Mouse (Mus musculus) forebrain, postnatal 0 days (tissue): Measurements from ENCODE around the gene Kcnh4. TPM values are rescaled to one million over a fixed set of nuclear protein-coding genes. Genes with fewer than 3 reads are reported as not detected.

Experiments
- ATAC-seq: fragments of 200-750 bp; cut with Nextera tagmentation; 2 replicates; pipeline ENCODE4 v1.8.0; 2017; ENCODE audit warnings: mild to moderate bottlenecking, moderate library complexity
- DNase-seq: peaks from one replicate; pipeline ENCODE4 v3.0.0-alpha.2; 2015
- H3K27ac ChIP-seq: fragments of 300-500 bp; sonication (generic); 2 replicates; pipeline ENCODE4 v1.5.1; 2014; ENCODE audit warnings: low read depth, mild to moderate bottlenecking, antibody characterized with exemption, low read length, moderate library complexity, mixed read lengths
- H3K27me3 ChIP-seq: fragments of 300-500 bp; sonication (generic); 2 replicates; pipeline ENCODE4 v1.6.1; 2014; ENCODE audit warnings: mild to moderate bottlenecking, low read length, mixed read lengths; ENCODE audit not compliant: insufficient read depth
- H3K36me3 ChIP-seq: fragments of 300-500 bp; sonication (generic); 2 replicates; pipeline ENCODE4 v1.6.1; 2014; ENCODE audit warnings: mild to moderate bottlenecking, moderate library complexity; ENCODE audit not compliant: insufficient read depth
- H3K4me1 ChIP-seq: fragments of 300-500 bp; sonication (generic); 2 replicates; pipeline ENCODE4 v1.6.1; 2014; ENCODE audit warnings: antibody characterized with exemption; ENCODE audit not compliant: insufficient read depth
- H3K4me2 ChIP-seq: fragments of 300-500 bp; sonication (generic); 2 replicates; pipeline ENCODE4 v1.6.1; 2014; ENCODE audit warnings: low read depth, mild to moderate bottlenecking, moderate library complexity
- H3K4me3 ChIP-seq: fragments of 300-500 bp; sonication (generic); 2 replicates; pipeline ENCODE4 v1.5.1; 2014; ENCODE audit warnings: low read depth, low read length, mixed read lengths
- H3K9ac ChIP-seq: fragments of 300-500 bp; sonication (generic); 2 replicates; pipeline ENCODE4 v1.6.1; 2014; ENCODE audit warnings: mild to moderate bottlenecking
- H3K9me3 ChIP-seq: fragments of 300-500 bp; sonication (generic); 2 replicates; pipeline ENCODE4 v1.6.1; 2016; ENCODE audit warnings: low read length
- CTCF ChIP-seq: sonication (generic); IDR thresholded peaks from 2 replicates; pipeline ENCODE4 v1.5.1; 2016; ENCODE audit warnings: antibody characterized with exemption, control low read depth, low read depth
- WGBS: fragments of 180-500 bp; shearing (Covaris S2); extraction: QIAGEN DNeasy Blood & Tissue Kit; methylation state at CpG from one replicate; pipeline ENCODE4 v1.1.7; 2014; 5-methylcytosine and 5-hydroxymethylcytosine counted together
- polyA plus RNA-seq: library from polyadenylated mRNA; unstranded; fragments of >200 nt; fragmentation: Nextera tagmentation; extraction: Ambion mirVana; gene quantifications from 2 replicates; pipeline ENCODE4 v1.2.1, GENCODE M21; 2015
- total RNA-seq: library from RNA; depleted of rRNA; stranded (reverse); fragments of >200 nt; gene quantifications from 2 replicates; pipeline ENCODE4 v1.2.3, GENCODE M21; 2014; rRNA removed

The Kcnh4 gene
- total RNA-seq (7.2 and 12.3 TPM in 2 replicates), polyA plus RNA-seq (3.2 and 4.4 TPM in 2 replicates)

- Histone ChIP-seq H3K27ac (peak within 1 kb of the TSS; percentile 59), H3K4me2 (peak within 1 kb of the TSS; percentile 74), H3K4me3 (peak within 1 kb of the TSS; percentile 58), H3K9ac (peak within 1 kb of the TSS; percentile 70), H3K4me1 (no peaks in the 10 kb centered on the region; the same call in 1 of the 2 replicates), H3K36me3 (0 out of 2 replicates have a peak, but pooled peaks cover 8% of the 10 kb centered on the region), H3K9me3 (no peaks in the 10 kb centered on the region), H3K27me3 (peaks cover 3% of the 10 kb centered on the region; the same call in 1 of the 2 replicates)
- 2% methylated on average over 50 of the region's 51 CpGs for WGBS
- peak; percentile 90 for DNase-seq
- TF ChIP-seq CTCF = peak; percentile 66
- peak; percentile 86 for ATAC-seq
Measured at GRCm38 (mm10) chr11:100759611-100760233, at the start of gene Kcnh4. Gene Kcnh4 (minus strand): TSS chr11:100759942.

GRCm38 (mm10) chr11:100806380-100807305 lies 46.9 kb upstream of the Kcnh4 start:
- H3K27me3 ChIP-seq = no peaks in the 10 kb centered on the region
- no peak overlapping the region for H3K9ac ChIP-seq
- H3K36me3 ChIP-seq = peaks cover 9% of the 10 kb centered on the region
- no peak for ATAC-seq
- 36% methylated on average over 20 of the region's 20 CpGs for WGBS
- no peak overlapping the region for H3K27ac ChIP-seq
- H3K9me3 ChIP-seq = no peaks in the 10 kb centered on the region
- H3K4me3 ChIP-seq = no peak overlapping the region
- no peaks in the 10 kb centered on the region for H3K4me1 ChIP-seq
- DNase-seq = no peak
- no peak for TF ChIP-seq CTCF
- H3K4me2 ChIP-seq = no peak overlapping the region

DNA sequence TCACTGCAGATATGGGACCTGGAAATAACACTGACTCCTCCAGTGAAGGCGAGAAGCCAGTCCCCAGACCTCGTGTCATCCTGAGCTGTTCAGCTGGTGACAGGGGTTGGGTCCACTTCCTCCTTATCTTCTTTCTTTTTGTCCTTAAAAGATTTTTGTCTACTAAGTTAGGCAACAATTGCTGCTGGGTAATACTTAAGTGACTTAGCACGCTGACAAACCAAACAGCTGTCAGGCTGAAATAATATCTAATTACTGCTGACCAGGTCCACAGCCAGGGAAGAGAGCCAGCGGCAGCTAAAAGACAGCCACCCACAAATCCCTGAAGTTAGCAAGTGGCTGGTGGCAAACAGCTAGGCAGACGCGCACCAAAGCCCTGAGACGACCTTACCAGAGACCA lies 45.8 kb upstream of the Kcnh4 start:
- no peak overlapping the region for H3K27ac ChIP-seq
- H3K27me3 ChIP-seq = no peaks in the 10 kb centered on the region
- H3K9me3 ChIP-seq = no peaks in the 10 kb centered on the region
- no peak overlapping the region for H3K4me2 ChIP-seq
- no peaks in the 10 kb centered on the region for H3K4me1 ChIP-seq
- ATAC-seq (no peak), DNase-seq (no peak)
- no peak overlapping the region for H3K9ac ChIP-seq
- H3K4me3 ChIP-seq = no peak overlapping the region
- no peak for TF ChIP-seq CTCF
- H3K36me3 ChIP-seq = peaks cover 12% of the 10 kb centered on the region
- WGBS = 78% methylated on average over 7 of the region's 7 CpGs

- H3K9ac ChIP-seq = no peak overlapping the region
Measured at GRCm38 (mm10) chr11:100804409-100804808, 44.7 kb upstream of the Kcnh4 start.

DNA sequence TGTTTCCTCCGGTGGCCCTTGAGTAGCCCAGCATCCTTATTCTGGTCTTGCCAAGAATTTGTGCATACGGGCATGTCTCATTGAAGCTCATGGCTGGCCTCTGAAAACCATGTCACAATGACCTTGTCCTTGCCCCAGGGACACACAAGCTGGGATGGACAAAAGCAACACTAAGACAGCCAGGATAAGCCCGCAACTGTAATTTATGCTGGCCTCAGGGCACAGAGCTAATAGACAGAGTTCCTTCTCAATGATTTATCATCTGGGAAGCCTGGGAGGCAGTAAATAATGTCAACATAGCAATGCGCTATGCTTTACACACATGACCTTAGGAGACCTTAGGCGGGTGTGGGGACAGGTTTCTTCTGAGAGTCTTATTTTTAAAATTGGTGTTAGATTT lies 39.7 kb upstream of the Kcnh4 start:
- H3K36me3 ChIP-seq = peaks cover 11% of the 10 kb centered on the region
- no peak overlapping the region for H3K9ac ChIP-seq
- no peak for DNase-seq
- H3K27ac ChIP-seq = no peak overlapping the region
- no peak for ATAC-seq
- WGBS = 77% methylated on average over 5 of the region's 5 CpGs
- no peak for TF ChIP-seq CTCF
- no peak overlapping the region for H3K4me2 ChIP-seq
- no peak overlapping the region for H3K4me3 ChIP-seq
- H3K4me1 ChIP-seq = no peaks in the 10 kb centered on the region
- H3K9me3 ChIP-seq = no peaks in the 10 kb centered on the region
- no peaks in the 10 kb centered on the region for H3K27me3 ChIP-seq

More at GRCm38 (mm10) chr11:100804409-100804808, 44.7 kb upstream of the Kcnh4 start:
- Histone ChIP-seq H3K4me2 (no peak overlapping the region), H3K4me3 (no peak overlapping the region), H3K4me1 (no peaks in the 10 kb centered on the region), H3K27ac (no peak overlapping the region), H3K9me3 (no peaks in the 10 kb centered on the region), H3K36me3 (peaks cover 12% of the 10 kb centered on the region), H3K27me3 (no peaks in the 10 kb centered on the region)
- WGBS = 96% methylated on average over 10 of the region's 10 CpGs
- ATAC-seq (no peak), DNase-seq (no peak)
- no peak for TF ChIP-seq CTCF

DNA sequence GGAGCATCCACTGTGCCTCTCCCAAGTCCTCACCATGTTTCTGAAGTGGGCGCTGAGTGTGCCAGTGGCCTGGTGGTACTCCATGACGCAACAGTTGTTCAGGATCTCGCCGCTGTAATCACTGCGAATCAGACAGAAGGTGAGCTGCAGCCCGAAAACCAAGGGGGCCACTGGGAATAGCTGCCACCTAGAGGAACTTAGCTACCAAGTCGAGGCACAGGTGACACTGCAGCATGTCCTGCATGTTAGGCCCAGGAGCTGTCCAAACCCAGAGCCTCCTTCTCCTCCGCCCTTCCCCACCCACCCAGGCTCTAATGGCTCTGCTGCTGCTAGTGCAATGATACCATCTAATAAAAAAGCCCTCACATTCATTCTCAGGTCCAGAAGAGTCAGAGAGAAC lies 36.8 kb upstream of the Kcnh4 start:
- Histone ChIP-seq H3K9me3 (no peaks in the 10 kb centered on the region), H3K9ac (no peak overlapping the region), H3K27me3 (no peaks in the 10 kb centered on the region), H3K4me1 (no peaks in the 10 kb centered on the region), H3K4me3 (no peak overlapping the region), H3K4me2 (no peak overlapping the region), H3K36me3 (peaks cover 3% of the 10 kb centered on the region; the same call in 1 of the 2 replicates), H3K27ac (no peak overlapping the region)
- no peak for TF ChIP-seq CTCF
- no peak for ATAC-seq
- no peak for DNase-seq
- WGBS = 66% methylated on average over 8 of the region's 8 CpGs

GRCm38 (mm10) chr11:100795386-100795785 lies 35.6 kb upstream of the Kcnh4 start:
- H3K9ac ChIP-seq = no peak overlapping the region
- WGBS = 95% methylated on average over 2 of the region's 2 CpGs
- ATAC-seq = no peak
- no peak overlapping the region for H3K4me2 ChIP-seq
- DNase-seq = no peak
- no peaks in the 10 kb centered on the region for H3K4me1 ChIP-seq
- H3K36me3 ChIP-seq = peaks cover 2% of the 10 kb centered on the region; the same call in 1 of the 2 replicates
- H3K9me3 ChIP-seq = no peaks in the 10 kb centered on the region
- TF ChIP-seq CTCF = no peak
- no peak overlapping the region for H3K4me3 ChIP-seq
- no peaks in the 10 kb centered on the region for H3K27me3 ChIP-seq
- H3K27ac ChIP-seq = no peak overlapping the region
